Mouse (Mus musculus): ENCODE data around the gene Atf5.

- TF ChIP-seq GATA1 (IDR thresholded peaks at IDR 0.05; ENCODE audit: borderline replicate concordance, low read length) (no peak), FLI1 (IDR thresholded peaks at IDR 0.05; ENCODE audit: low read length) (no peak)
These were observed 2.0 kb downstream of the Atf5 start for GRCm38 (mm10) chr7:44814423-44814822.
